Mouse (Mus musculus) ovary, adult 2 months (tissue): ENCODE results near the gene Cdk2ap2. TPM values are rescaled to one million over a fixed set of nuclear protein-coding genes. Genes with fewer than 3 reads are reported as not detected.

ENCODE experiments used
- polyA plus RNA-seq: library from polyadenylated mRNA; depleted of rRNA; stranded (reverse); fragments of >200 nt; gene quantifications from 2 replicates; pipeline ENCODE4 v1.2.3, GENCODE M21; 2012; rRNA removed

Cdk2ap2 gene
- 282 and 353 TPM in 2 replicates for polyA plus RNA-seq

DNA sequence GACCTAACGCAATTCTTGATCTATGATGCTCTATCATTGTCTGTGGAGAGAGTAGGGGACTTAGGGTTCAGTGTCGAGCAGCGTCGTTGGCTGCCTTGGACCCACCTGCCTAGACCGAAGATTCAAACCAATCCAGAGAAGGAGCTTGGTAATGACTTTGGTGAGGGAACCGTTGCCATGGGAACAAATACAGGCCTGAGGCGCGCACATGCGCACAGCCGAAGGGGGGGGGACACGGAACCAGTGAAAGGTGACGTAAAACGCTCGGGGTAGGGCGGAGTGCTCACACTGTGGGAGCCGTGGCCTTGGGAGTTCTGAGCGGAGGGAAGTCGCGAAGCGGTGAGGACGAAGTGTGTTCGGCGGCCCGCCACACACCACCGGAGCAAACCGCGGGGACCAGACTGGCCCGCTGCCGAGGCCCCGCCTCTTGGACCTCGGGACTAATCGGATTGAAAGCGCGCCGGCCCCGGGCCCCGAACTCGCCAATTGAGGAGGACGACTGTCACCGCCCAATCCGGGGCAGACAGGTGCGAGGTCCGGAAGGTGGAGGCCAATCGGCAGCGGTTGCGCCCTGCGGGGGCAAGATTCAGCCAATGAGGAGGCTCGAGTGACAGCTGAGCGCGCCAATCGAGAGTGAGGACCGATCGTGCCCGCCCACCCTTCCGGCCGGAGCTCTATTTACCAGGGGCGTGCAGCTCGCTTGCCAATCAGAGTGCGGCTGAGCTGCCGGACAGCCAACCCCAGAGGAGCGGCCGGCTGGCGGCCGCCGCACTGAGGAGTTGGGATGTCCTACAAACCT is at the start of gene Cdk2ap2:
Gene Cdk2ap2, plus strand, starts transcription at position 541 of the 799 bp plus-strand sequence.

DNA sequence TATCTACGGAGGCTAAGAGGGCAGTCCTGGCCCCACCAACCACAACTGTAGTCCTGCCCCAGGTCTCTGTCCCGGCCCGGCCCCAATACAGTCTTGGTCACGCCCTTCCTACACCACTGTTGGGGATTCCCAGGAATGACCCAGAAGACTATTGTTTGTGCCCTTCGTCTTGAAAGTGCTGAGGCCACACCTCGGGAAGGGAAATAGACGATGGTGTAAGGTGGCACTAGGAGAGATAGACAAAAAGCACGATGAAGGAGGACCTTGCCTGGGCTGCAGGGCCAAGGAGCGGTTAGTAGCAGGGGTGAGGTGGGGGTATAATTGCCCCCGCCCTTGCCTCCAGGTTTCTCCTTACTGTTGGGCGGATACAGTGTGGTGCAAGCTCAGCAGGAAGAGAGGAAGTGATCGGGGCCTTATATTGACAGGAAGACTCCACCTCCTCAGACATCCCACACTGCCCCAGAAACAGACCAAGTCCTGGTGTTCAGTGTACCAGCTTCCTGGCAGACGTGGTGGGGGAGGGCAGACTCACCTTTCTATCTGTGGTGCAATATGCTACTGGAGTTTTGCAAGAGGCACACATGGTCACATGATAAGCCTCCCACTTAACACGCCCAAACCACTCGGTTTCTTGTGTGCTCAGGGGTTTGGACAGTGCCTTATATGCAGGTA is 37.8 kb upstream of the Cdk2ap2 start, which contains the start of gene Gstp3:
Gene Gstp3, minus strand, starts transcription at position 501 of the 672 bp plus-strand sequence.

DNA sequence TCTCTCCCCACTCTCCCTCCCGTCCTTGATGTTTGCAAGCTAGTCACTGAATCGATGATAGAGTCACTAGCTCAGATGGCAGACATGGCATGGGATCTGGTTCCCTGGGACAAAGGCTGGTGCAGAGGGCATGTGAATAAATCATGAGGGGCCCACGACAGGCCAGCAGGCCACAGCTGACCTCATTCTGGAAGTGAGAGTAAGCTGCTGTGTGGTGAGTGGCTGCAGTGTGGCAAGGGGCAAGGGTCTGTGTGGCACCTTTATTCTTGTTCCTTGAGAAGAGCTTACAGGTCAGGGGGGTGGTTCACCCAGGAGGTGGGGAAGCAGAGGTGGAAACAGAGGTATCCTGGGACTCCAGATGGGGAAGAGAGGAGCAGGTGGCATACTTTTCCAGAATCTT is 15.6 kb upstream of the Cdk2ap2 start, which contains the start of gene Cabp2:
Gene Cabp2, plus strand, starts transcription at position 185 of the 400 bp plus-strand sequence.

DNA sequence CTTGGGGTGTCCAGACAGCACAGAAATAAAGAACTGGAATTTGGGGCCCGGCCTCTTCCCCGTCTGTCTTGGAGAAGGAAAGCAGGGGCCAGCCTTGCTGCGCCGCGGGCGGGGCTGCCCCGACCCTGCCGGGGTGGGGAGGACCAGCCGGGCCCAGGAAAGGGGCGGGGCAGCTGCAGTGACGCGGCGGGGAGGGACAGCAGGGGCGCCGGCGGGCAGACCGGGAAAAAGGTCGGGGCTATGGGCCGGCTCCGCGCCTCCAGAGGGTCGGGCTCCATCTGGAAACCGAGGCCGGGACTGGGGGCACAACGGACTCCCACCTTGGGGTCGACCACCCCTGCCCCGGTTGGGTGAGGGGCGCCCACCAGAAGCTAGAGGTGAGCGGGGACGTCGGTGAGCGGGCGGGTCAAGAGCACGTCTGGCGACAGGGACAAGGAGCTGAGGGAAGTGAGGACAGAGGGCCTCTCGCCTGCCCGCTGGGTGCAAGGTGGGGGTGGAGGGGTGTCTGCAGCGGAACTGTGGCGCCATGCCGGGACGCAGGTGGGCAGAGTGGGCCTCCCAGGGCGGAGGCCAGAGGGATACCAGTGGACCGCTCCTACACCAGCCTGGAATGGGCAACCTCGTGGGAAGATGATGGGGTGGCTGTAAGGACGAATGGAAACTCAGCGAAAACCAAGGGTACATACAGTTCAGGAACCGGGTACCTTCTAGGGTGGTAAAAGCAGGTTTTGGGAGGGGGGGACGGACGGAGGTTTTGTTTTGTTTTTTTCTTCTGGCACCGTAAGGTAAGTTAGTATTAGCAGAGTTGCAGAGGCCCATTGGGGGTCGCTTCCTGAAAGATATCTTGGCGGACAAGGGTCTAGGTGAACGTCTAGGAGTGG is 3.1 kb downstream of the Cdk2ap2 start, which contains the start of gene Pitpnm1:
Gene Pitpnm1, plus strand, starts transcription at position 162 of the 881 bp plus-strand sequence.

DNA sequence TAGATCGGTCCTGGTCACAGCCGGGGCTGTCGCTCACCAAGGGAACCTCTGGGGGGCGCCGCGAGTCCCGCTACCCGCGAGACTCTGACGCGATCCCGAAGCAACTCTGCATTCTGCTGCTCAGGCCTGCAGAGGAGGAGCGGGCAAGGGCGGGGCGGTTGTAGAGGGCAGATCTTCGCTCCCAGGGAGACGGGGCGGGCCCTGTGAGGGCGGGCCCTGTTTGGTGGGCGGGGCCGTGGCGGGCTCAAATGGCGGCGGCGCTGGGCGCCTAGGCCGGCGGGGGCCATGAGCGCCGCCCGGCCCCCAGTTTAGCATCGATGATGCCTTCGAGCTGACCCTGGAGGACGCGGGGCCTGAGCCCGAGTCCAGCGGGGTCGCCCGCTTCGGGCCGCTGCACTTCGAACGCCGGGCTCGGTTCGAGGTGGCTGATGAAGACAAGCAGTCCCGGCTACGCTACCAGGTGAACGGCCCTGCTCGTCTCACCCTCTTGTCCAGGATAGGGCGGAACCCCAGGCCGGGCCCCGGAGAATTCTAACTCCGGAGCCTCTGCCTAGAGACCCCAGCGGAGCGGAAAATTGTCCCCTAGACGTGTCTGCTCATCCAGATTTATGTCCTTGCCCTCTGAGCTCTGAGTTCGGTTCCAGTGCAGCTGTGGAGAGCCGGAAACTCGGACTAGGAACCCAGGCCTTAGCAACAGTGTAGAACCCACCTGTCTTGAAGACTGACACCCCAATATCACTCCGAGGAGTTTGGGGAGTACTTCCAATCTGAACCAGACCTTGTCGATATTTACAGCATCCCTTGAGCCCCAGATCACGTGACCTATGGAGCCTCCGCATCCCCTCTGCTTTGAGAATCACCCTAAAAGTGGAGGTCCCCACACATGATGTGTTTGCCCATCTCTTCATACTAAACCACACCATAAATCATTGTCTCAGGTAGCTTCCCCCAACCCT is 29.0 kb downstream of the Cdk2ap2 start, which contains the start of gene Aip:
Gene Aip, minus strand, starts transcription at position 118 of the 956 bp plus-strand sequence.

DNA sequence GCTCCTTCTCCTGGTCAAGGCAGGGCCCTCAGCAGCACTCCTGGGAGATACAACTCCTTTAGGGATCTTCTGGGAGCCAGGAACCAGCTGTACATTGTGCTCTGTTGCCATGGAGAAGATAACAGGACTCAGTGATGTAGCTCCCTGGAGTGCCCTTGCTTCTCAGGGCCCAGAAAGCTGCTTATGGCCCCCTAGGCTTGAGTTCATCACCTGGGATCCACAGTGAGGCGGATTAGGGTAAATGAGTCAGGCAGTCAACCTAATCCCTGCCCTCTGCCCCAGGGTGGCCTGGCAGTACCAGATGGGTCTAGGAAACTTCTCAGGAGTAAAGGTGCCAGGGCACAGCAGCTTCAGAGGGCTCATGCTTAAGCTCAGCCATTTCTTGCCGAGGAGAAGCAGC is 42.5 kb downstream of the Cdk2ap2 start, which contains the start of gene Gpr152:
Gene Gpr152, plus strand, starts transcription at position 342 of the 400 bp plus-strand sequence.

DNA sequence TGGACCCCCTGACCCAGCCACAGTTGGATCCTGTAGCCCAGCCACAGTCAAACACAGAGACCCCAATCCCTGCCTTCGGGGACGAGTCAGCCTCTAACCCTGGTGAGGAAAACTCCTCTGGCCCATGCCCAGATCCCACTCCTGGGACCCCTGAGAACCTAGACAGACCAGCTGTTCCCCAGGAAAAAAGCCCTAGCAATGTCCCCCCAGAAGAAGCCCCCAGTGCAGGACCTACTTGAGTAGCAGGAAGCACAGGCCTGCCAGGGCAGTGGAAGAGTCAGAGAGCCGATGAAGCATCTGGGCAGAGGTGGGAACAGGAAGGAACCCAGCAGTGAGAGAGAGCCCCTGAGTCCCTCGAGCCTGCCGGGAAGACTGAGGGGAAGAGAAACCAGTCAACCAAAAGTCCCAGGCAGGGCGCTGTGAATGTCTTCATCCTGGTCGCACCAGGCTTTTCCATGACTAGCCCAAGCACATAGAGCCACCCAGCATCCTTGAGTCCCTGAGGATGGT is 46.8 kb downstream of the Cdk2ap2 start, which contains the start of gene Cabp4:
Gene Cabp4, minus strand, starts transcription at position 275 of the 510 bp plus-strand sequence.

DNA sequence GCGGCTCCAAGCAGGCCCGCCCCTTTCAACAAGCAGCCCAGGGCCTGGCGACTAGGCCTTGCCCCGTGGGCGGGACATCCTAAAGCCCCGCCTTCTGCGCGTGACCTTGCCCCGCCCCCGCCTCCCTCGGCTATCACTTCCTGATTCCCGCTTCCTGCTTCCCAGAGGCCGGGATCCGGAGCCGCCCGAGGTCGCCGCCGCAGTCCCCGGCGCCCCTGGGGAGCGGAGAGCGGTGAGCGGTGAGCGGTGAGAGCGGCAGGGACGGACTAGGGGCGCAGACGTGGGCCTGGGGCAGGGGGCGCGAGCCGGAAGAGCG is 51.5 kb downstream of the Cdk2ap2 start, which contains the start of gene Coro1b:
Gene Coro1b, plus strand, starts transcription at position 129 of the 316 bp plus-strand sequence.

Other genes starting within 250 kb of the Cdk2ap2 start
- 104 and 134 TPM in 2 replicates for gene Chka, start 245.4 kb upstream of the Cdk2ap2 start, polyA plus RNA-seq
- 201 and 237 TPM in 2 replicates for gene Tcirg1, start 190.0 kb upstream of the Cdk2ap2 start, polyA plus RNA-seq
- 383 and 425 TPM in 2 replicates for gene Ndufs8, start 184.4 kb upstream of the Cdk2ap2 start, polyA plus RNA-seq
- 48.6 and 65.2 TPM in 2 replicates for gene Aldh3b1, start 167.4 kb upstream of the Cdk2ap2 start, polyA plus RNA-seq
- gene Unc93b1, start 162.0 kb upstream of the Cdk2ap2 start, polyA plus RNA-seq: 181 and 196 TPM in 2 replicates
- 0.06 and 0.22 TPM in 2 replicates for gene Aldh3b3, start 138.5 kb upstream of the Cdk2ap2 start, polyA plus RNA-seq
- gene Aldh3b2, start 124.9 kb upstream of the Cdk2ap2 start, polyA plus RNA-seq: 1.8 and 2.1 TPM in 2 replicates
- 26.4 and 39.5 TPM in 2 replicates for gene Acy3, start 110.6 kb upstream of the Cdk2ap2 start, polyA plus RNA-seq
- gene Tbx10, start 104.4 kb upstream of the Cdk2ap2 start, polyA plus RNA-seq: not detected in 2 replicates
- 21.4 and 31.4 TPM in 2 replicates for gene Nudt8, start 96.6 kb upstream of the Cdk2ap2 start, polyA plus RNA-seq
- gene Gm49405, start 96.6 kb upstream of the Cdk2ap2 start, polyA plus RNA-seq: 2.0 and 3.0 TPM in 2 replicates
- 14.7 and 15.3 TPM in 2 replicates for gene Doc2g, start 93.9 kb upstream of the Cdk2ap2 start, polyA plus RNA-seq
- 114 and 130 TPM in 2 replicates for gene Ndufv1, start 84.4 kb upstream of the Cdk2ap2 start, polyA plus RNA-seq
- 602 and 633 TPM in 2 replicates for gene Gstp1, start 59.2 kb upstream of the Cdk2ap2 start, polyA plus RNA-seq
- 19.2 and 19.7 TPM in 2 replicates for gene Gstp2, start 51.2 kb upstream of the Cdk2ap2 start, polyA plus RNA-seq
- 0.62 and 1.6 TPM in 2 replicates for gene Gstp3, start 37.6 kb upstream of the Cdk2ap2 start, polyA plus RNA-seq
- gene Cabp2, start 15.6 kb upstream of the Cdk2ap2 start, polyA plus RNA-seq: not detected in 2 replicates
- 140 and 151 TPM in 2 replicates for gene Pitpnm1, start 2.8 kb downstream of the Cdk2ap2 start, polyA plus RNA-seq
- 123 and 142 TPM in 2 replicates for gene Aip, start 28.7 kb downstream of the Cdk2ap2 start, polyA plus RNA-seq
- 0.10 and 0.18 TPM in 2 replicates for gene Gpr152, start 42.6 kb downstream of the Cdk2ap2 start, polyA plus RNA-seq
- gene Cabp4, start 46.9 kb downstream of the Cdk2ap2 start, polyA plus RNA-seq: 0.06 TPM in 1 of 2 replicates, not detected in the other
- 376 and 395 TPM in 2 replicates for gene Coro1b, start 51.4 kb downstream of the Cdk2ap2 start, polyA plus RNA-seq
- gene Ptprcap, start 56.4 kb downstream of the Cdk2ap2 start, polyA plus RNA-seq: 32.6 and 49.4 TPM in 2 replicates
- 34.0 and 51.7 TPM in 2 replicates for gene Rps6kb2, start 66.2 kb downstream of the Cdk2ap2 start, polyA plus RNA-seq
- 11.3 and 12.2 TPM in 2 replicates for gene Carns1, start 78.3 kb downstream of the Cdk2ap2 start, polyA plus RNA-seq
- gene Tbc1d10c, start 94.1 kb downstream of the Cdk2ap2 start, polyA plus RNA-seq: 5.6 and 6.3 TPM in 2 replicates
- gene Ppp1ca, start 94.9 kb downstream of the Cdk2ap2 start, polyA plus RNA-seq: 485 and 610 TPM in 2 replicates
- 28.8 and 35.2 TPM in 2 replicates for gene Rad9a, start 104.5 kb downstream of the Cdk2ap2 start, polyA plus RNA-seq
- gene Clcf1, start 117.1 kb downstream of the Cdk2ap2 start, polyA plus RNA-seq: 39.8 and 49.9 TPM in 2 replicates
- gene AC109138.7, start 117.2 kb downstream of the Cdk2ap2 start, polyA plus RNA-seq: not detected in 2 replicates
- gene Pold4, start 134.7 kb downstream of the Cdk2ap2 start, polyA plus RNA-seq: 79.9 and 81.1 TPM in 2 replicates
- 122 and 130 TPM in 2 replicates for gene Ssh3, start 172.0 kb downstream of the Cdk2ap2 start, polyA plus RNA-seq
- 15.7 and 17.4 TPM in 2 replicates for gene Ankrd13d, start 186.0 kb downstream of the Cdk2ap2 start, polyA plus RNA-seq
- gene Grk2, start 209.0 kb downstream of the Cdk2ap2 start, polyA plus RNA-seq: 98.5 and 101 TPM in 2 replicates